Mouse (Mus musculus) forebrain, embryonic 13.5 days (tissue): ENCODE data around the gene Gm6803. TPM values are rescaled to one million over a fixed set of nuclear protein-coding genes. Genes with fewer than 3 reads are reported as not detected.
"Not testable (repeated sequence)": the region's sequence is repeated elsewhere in the genome, so short reads cannot be mapped to it uniquely, and the experiment has no call there.

ENCODE experiments used
- ATAC-seq: fragments of 200-750 bp; cut with Nextera tagmentation; 2 replicates; pipeline ENCODE4 v1.8.0; 2017
- H3K27ac ChIP-seq: fragments of 300-500 bp; sonication (generic); 2 replicates; pipeline ENCODE4 v1.5.1; 2015; ENCODE audit warnings: inconsistent platforms, mild to moderate bottlenecking, moderate library complexity
- H3K27me3 ChIP-seq: fragments of 300-500 bp; sonication (generic); 2 replicates; pipeline ENCODE4 v1.6.1; 2015; ENCODE audit warnings: mild to moderate bottlenecking, inconsistent platforms
- H3K36me3 ChIP-seq: fragments of 300-500 bp; sonication (generic); 2 replicates; pipeline ENCODE4 v1.6.1; 2015; ENCODE audit warnings: mild to moderate bottlenecking, inconsistent platforms; ENCODE audit not compliant: poor library complexity, severe bottlenecking
- H3K4me1 ChIP-seq: fragments of 300-500 bp; sonication (generic); 2 replicates; pipeline ENCODE4 v1.6.1; 2015; ENCODE audit warnings: inconsistent platforms
- H3K4me2 ChIP-seq: fragments of 300-500 bp; sonication (generic); 2 replicates; pipeline ENCODE4 v1.6.1; 2015; ENCODE audit warnings: inconsistent platforms, mild to moderate bottlenecking, moderate library complexity
- H3K4me3 ChIP-seq: fragments of 300-500 bp; sonication (generic); 2 replicates; pipeline ENCODE4 v1.5.1; 2015; ENCODE audit warnings: mild to moderate bottlenecking, inconsistent platforms
- H3K9ac ChIP-seq: fragments of 300-500 bp; sonication (generic); 2 replicates; pipeline ENCODE4 v1.6.1; 2015; ENCODE audit warnings: mild to moderate bottlenecking, inconsistent platforms
- H3K9me3 ChIP-seq: fragments of 300-500 bp; sonication (generic); replicated peaks from 2 replicates; pipeline ENCODE4 v1.6.1; 2016; ENCODE audit warnings: inconsistent platforms
- WGBS: fragments of 180-500 bp; shearing (Covaris S2); methylation state at CpG from one replicate; pipeline ENCODE4 v1.1.7; 2015; 5-methylcytosine and 5-hydroxymethylcytosine counted together
- polyA plus RNA-seq: library from polyadenylated mRNA; unstranded; fragments of >200 nt; fragmentation: Nextera tagmentation; extraction: Ambion mirVana; gene quantifications from 2 replicates; pipeline ENCODE4 v1.2.1, GENCODE M21; 2015

The Gm6803 gene
- not detected in 2 replicates for polyA plus RNA-seq

DNA sequence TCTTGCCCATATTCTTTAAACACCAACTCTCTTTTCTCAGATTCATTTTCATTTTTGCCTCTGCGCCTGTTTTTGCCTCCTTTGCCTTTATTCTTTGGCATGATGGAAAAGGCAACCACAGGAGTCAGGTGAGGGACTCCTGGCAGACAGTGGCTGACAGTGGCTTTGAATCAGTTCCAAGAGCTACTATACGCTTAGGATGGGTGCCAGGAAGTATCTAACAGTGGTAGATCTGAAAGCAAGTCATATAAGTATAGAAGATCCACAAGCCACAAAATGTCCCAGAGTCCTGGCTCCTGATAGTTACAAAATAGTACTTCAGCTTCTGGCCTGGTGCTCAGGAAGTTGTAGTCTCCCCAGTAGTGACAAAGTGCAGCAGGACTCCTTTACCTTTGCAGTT, at the start of gene Gm6803:
Gm6803 (minus strand) TSS at position 101 of the 400 bp plus-strand sequence.
- 71% methylated on average over 2 of the region's 2 CpGs for WGBS
- not testable (repeated sequence) for H3K27ac ChIP-seq, ATAC-seq, H3K9me3 ChIP-seq, H3K27me3 ChIP-seq, H3K9ac ChIP-seq, H3K4me1 ChIP-seq, H3K4me2 ChIP-seq, H3K36me3 ChIP-seq, H3K4me3 ChIP-seq

DNA sequence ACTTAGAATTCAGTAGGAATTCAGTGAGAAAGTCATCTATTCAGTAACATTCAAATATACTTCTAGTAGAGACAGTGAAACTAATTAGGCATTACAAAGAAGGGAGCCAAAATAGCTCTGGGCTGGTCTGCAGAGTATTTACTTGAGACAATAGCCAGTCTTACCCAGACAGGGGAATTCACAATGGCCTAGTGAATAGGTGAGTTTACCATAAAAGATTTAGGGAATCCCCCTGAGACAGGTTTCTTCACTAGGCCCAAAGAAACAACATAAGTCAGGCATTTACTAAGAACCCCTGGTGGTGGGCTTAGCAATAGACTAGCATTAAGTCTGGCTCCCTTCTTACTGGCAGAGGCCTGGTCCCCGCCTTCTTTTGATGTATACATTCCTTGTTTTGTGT, 26.7 kb upstream of the Gm6803 start:
- H3K9me3 ChIP-seq, H3K27ac ChIP-seq, H3K9ac ChIP-seq, H3K36me3 ChIP-seq, H3K27me3 ChIP-seq, H3K4me2 ChIP-seq, ATAC-seq, H3K4me1 ChIP-seq, H3K4me3 ChIP-seq: not testable (repeated sequence)
- 37% methylated on average over 1 of the region's 1 CpGs for WGBS

DNA sequence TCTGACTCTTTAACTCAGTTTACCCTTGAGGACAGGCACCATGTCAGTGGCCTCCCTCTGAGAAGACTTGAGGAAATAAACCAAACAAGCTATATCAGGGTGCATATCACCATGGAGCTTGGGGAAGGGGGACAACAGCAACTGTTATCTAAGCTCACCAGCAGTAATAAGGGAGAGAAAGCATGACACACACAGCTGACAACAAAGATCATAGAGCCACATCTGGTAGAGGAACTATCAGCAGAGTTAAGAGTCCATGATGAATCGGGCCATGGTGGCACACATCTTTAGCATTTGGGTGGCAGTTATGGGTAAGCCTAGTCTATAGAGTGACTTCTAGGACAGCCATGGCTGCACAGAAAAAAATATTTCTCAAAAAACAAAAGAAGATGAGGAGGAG, 21.1 kb upstream of the Gm6803 start:
- not testable (repeated sequence) for H3K27me3 ChIP-seq, H3K4me3 ChIP-seq, H3K9me3 ChIP-seq, H3K36me3 ChIP-seq, H3K4me2 ChIP-seq, ATAC-seq, H3K4me1 ChIP-seq, H3K27ac ChIP-seq, H3K9ac ChIP-seq
- WGBS, result 93% methylated on average over 1 of the region's 1 CpGs

DNA sequence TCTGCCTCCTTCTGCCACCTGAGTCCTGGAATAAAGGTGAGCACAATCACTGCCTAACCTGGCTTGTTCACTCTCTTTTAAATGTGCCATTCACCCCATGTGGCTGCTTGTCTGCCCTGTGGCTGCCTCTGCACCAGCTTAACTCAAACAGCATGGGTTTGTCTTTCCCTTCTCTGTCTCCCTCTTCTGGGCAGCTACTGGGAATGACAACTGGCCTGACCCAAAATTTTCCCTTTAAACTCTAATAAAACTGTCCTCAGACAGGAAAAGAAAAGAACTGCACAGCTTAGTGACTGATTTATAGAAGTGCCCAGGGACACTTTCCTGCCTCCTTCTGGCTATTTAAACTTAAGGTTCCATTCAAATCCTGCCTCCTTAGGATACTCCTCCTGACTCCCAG, 20.5 kb upstream of the Gm6803 start:
- not testable (repeated sequence) for H3K27ac ChIP-seq, H3K9ac ChIP-seq, H3K4me1 ChIP-seq, H3K36me3 ChIP-seq, H3K27me3 ChIP-seq, ATAC-seq, H3K4me3 ChIP-seq, H3K4me2 ChIP-seq
- peaks cover 11% of the 10 kb centered on the region for H3K9me3 ChIP-seq

DNA sequence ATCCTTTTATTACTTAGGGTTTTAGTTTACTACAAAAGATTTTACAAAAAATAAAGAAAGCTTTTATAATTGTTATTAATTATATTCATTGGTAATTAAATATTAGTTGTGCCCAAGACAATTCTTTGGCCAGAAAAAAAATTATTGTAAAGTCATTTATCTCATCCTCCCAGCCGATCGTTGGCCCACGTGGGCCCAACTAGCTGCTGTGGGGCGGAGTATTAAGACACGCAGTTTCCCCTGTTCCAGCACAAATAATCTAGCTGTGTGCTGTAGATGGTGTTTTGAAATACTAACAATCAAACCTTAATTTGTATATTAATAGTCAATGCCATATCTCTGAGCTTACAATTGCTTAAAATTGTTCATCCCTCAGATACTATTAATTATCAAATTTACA, 13.7 kb upstream of the Gm6803 start:
- WGBS, result 90% methylated on average over 5 of the region's 5 CpGs
- not testable (repeated sequence) for H3K9ac ChIP-seq, H3K4me1 ChIP-seq, H3K4me2 ChIP-seq, H3K4me3 ChIP-seq, H3K27me3 ChIP-seq, H3K36me3 ChIP-seq, ATAC-seq, H3K27ac ChIP-seq
- H3K9me3 ChIP-seq, result peaks cover 17% of the 10 kb centered on the region

DNA sequence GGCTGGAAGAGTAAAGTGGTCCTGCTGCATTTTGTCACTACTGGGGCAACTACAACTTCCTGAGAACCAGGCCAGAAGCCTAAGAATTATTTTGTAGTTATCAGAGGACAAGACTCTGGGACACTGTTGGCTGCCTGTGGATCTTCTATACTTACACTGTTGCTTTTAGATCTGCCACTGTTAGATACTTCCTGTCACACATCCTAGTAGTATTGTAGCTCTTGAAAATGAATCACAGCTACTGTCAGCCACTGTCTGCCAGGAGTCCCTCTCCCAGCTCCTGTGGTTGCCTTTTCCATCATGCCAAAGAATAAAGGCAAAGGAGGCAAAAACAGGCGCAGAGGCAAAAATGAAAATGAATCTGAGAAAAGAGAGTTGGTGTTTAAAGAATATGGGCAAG, 8.1 kb upstream of the Gm6803 start, which contains the start of gene Gm2056:
Gm2056 (plus strand) TSS at position 301 of the 400 bp plus-strand sequence.
- not testable (repeated sequence) for ATAC-seq, H3K4me2 ChIP-seq, H3K4me3 ChIP-seq, H3K27me3 ChIP-seq, H3K27ac ChIP-seq, H3K4me1 ChIP-seq, H3K9me3 ChIP-seq, H3K9ac ChIP-seq, H3K36me3 ChIP-seq
- 84% methylated on average over 1 of the region's 1 CpGs for WGBS

DNA sequence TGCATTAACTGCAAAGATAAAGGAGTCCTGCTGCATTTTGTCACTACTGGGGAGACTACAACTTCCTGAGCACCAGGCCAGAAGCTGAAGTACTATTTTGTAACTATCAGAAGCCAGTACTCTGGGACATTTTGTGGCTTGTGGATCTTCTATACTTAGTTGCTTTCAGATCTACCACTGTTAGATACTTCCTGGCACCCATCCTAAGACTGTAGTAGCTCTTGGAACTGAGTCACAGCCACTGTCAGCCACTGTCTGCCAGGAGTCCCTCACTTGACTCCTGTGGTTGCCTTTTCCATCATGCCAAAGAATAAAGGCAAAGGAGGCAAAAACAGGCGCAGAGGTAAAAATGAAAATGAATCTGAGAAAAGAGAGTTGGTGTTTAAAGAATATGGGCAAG, 7.0 kb downstream of the Gm6803 start, which contains the start of gene Gm2075:
Gm2075 (plus strand) TSS at position 301 of the 400 bp plus-strand sequence.
- H3K27ac ChIP-seq, H3K9ac ChIP-seq, H3K4me3 ChIP-seq, H3K27me3 ChIP-seq, H3K9me3 ChIP-seq, H3K4me2 ChIP-seq, ATAC-seq, H3K36me3 ChIP-seq, H3K4me1 ChIP-seq: not testable (repeated sequence)
- no CpG with 5 or more reads among the region's 1 CpGs for WGBS

DNA sequence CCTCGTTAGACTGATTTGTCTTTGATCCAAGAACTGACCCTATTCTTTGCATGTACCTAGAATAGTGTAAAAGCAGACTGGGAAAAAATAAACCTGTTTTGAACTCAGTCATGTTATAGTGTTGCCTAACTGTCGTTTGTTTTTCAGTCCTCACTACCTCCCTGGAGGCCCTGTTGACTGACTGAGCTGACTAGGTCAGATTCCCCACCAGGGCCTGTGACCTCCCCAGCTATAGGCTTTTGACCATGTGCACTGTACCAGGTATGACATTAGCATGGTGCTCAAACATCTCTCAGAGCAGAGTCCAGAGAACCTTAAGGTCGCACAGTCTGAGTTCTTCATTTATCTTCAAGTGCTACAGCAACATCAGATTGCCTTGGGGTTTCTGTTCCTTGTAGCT, 14.5 kb downstream of the Gm6803 start:
- not testable (repeated sequence) for H3K9ac ChIP-seq, H3K27me3 ChIP-seq, H3K4me2 ChIP-seq, H3K27ac ChIP-seq, H3K4me3 ChIP-seq, ATAC-seq, H3K9me3 ChIP-seq, H3K4me1 ChIP-seq, H3K36me3 ChIP-seq
- WGBS, result 74% methylated on average over 3 of the region's 3 CpGs

DNA sequence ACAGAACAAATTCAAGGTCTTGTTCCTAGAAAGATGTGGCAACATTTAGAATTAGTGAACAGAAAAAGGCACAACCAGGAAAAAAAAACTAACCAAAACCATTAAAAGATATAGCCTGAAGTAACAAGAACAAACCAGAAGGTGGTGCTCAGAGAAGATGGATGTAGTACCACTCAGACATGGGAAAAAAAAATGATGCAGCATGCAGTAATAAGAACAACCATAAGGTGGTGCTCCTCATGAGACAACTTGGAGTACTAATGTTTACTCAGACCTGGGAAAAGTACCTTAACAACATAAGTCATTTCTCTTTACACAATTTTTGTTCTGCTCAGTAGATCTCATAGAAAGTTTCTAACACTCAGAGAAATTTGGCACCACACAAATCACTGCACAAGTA, 34.6 kb downstream of the Gm6803 start:
- H3K27ac ChIP-seq, ATAC-seq, H3K4me3 ChIP-seq, H3K4me1 ChIP-seq, H3K9ac ChIP-seq, H3K36me3 ChIP-seq, H3K9me3 ChIP-seq, H3K27me3 ChIP-seq, H3K4me2 ChIP-seq: not testable (repeated sequence)

Other genes with a start within 250 kb of the Gm6803 start
- gene Gm21319, start 243.0 kb downstream of the Gm6803 start, polyA plus RNA-seq, result not detected in 2 replicates
- not detected in 2 replicates for gene Gm21936, start 223.3 kb downstream of the Gm6803 start, polyA plus RNA-seq
- gene BB287469, start 202.2 kb downstream of the Gm6803 start, polyA plus RNA-seq, result not detected in 2 replicates
- gene Gm2001, start 176.4 kb downstream of the Gm6803 start, polyA plus RNA-seq, result not detected in 2 replicates
- gene Gm2016, start 144.7 kb downstream of the Gm6803 start, polyA plus RNA-seq, result not detected in 2 replicates
- gene Gm2022, start 123.4 kb downstream of the Gm6803 start, polyA plus RNA-seq, result not detected in 2 replicates
- not detected in 2 replicates for gene Gm2035, start 98.9 kb downstream of the Gm6803 start, polyA plus RNA-seq
- gene Gm2042, start 64.7 kb downstream of the Gm6803 start, polyA plus RNA-seq, result not detected in 2 replicates
- gene Gm2075, start 6.9 kb downstream of the Gm6803 start, polyA plus RNA-seq, result not detected in 2 replicates
- gene Gm2056, start 8.2 kb upstream of the Gm6803 start, polyA plus RNA-seq, result not detected in 2 replicates
- not detected in 2 replicates for gene Gm16368, start 64.9 kb upstream of the Gm6803 start, polyA plus RNA-seq
- gene Gm10436, start 163.3 kb upstream of the Gm6803 start, polyA plus RNA-seq, result not detected in 2 replicates
- gene Gm8332, start 231.3 kb upstream of the Gm6803 start, polyA plus RNA-seq, result not detected in 2 replicates